Mouse (Mus musculus): ENCODE measurements around the gene Tex22.

DNA sequence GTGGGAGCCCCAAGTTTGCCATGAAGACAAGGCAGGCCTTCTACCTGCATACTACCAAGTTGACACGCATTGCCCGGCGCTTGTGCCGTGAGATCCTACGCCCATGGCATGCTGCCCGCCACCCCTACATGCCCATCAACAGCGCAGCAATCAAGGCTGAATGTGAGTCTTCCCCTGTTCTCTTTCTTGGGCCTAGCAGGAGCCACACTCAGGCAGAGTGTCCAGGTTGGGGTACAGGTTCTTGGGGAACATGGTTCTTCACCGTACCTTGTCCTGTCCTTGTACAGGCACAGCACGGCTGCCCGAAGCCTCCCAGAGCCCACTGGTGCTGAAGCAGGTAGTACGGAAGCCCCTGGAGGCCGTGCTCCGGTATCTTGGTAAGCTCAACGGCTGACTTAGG lies 57.3 kb downstream of the Tex22 start:
- TF ChIP-seq CTCF (IDR thresholded peaks at IDR 0.05; ENCODE audit: borderline replicate concordance, insufficient read depth, low read length) = no peak
- TF ChIP-seq POLR2A (IDR thresholded peaks at IDR 0.05; ENCODE audit: low read depth, low read length) = no peak

Measured in embryonic fibroblast, embryonic 13.5 days (primary cell).